Comparison of ENCODE assay signal across 23 mouse cellular contexts in genomic region chr5:137317361-137317760, GRCm38 (mm10).
"Had no signal": no experiment of that assay in that cellular context is flagged by ENCODE, and none has a peak within 500 bp of the region (broad histone marks: within the 10 kb centered on the region; RNA-seq: fewer than 3 reads in every experiment).

No protein-coding gene starts in this region.

- DNase-seq: kidney, adult 18-20 months; kidney, adult 9 months; kidney, postnatal 14 days; kidney, postnatal 4 days; layer of hippocampus, adult 9-11 months; liver; liver, embryonic 13.5 days; lung, embryonic 14.5 days; retina, postnatal 1 day; right cerebral cortex, postnatal 25 days; spleen, adult 18-20 months; thymus, adult 2 months; thymus, postnatal 25 days had no signal

- ATAC-seq: intestine, embryonic 15.5 days; lung, postnatal 0 days; midbrain, embryonic 15.5 days had no signal

- H3K4me3 ChIP-seq: intestine, embryonic 15.5 days; limb, embryonic 10.5 days; limb, embryonic 13.5 days; liver, embryonic 13.5 days; midbrain, embryonic 12.5 days; midbrain, embryonic 15.5 days; neural tube, embryonic 12.5 days; neural tube, embryonic 15.5 days; stomach, embryonic 15.5 days had no signal

- H3K27ac ChIP-seq: intestine, embryonic 15.5 days; limb, embryonic 10.5 days; limb, embryonic 13.5 days; liver, embryonic 13.5 days; macrophage; midbrain, embryonic 12.5 days; midbrain, embryonic 15.5 days; neural tube, embryonic 12.5 days; neural tube, embryonic 15.5 days; stomach, embryonic 15.5 days had no signal

- H3K9me3 ChIP-seq: intestine, embryonic 15.5 days; limb, embryonic 10.5 days; limb, embryonic 13.5 days; liver, embryonic 13.5 days; midbrain, embryonic 12.5 days; midbrain, embryonic 15.5 days; neural tube, embryonic 12.5 days; neural tube, embryonic 15.5 days; stomach, embryonic 15.5 days had no signal

- H3K36me3 ChIP-seq: intestine, embryonic 15.5 days had no signal

- H3K9ac ChIP-seq: intestine, embryonic 15.5 days; limb, embryonic 13.5 days; liver, embryonic 13.5 days; lung, embryonic 14.5 days; midbrain, embryonic 12.5 days; midbrain, embryonic 15.5 days; neural tube, embryonic 12.5 days; neural tube, embryonic 15.5 days; stomach, embryonic 15.5 days had no signal

- H3K27me3 ChIP-seq: intestine, embryonic 15.5 days; limb, embryonic 13.5 days; liver, embryonic 13.5 days; midbrain, embryonic 15.5 days; neural tube, embryonic 12.5 days; neural tube, embryonic 15.5 days; stomach, embryonic 15.5 days had no signal
